Mouse (Mus musculus): Measurements from ENCODE around the gene Ankrd65. TPM values are rescaled to one million over a fixed set of nuclear protein-coding genes. Genes with fewer than 3 reads are reported as not detected.
A peak's percentile ranks its signal among the peaks of the same experiment; 100 is the strongest.

Ankrd65 gene
- polyA plus RNA-seq, 1 experiment from 2014 or later = 0.42 TPM

DNA sequence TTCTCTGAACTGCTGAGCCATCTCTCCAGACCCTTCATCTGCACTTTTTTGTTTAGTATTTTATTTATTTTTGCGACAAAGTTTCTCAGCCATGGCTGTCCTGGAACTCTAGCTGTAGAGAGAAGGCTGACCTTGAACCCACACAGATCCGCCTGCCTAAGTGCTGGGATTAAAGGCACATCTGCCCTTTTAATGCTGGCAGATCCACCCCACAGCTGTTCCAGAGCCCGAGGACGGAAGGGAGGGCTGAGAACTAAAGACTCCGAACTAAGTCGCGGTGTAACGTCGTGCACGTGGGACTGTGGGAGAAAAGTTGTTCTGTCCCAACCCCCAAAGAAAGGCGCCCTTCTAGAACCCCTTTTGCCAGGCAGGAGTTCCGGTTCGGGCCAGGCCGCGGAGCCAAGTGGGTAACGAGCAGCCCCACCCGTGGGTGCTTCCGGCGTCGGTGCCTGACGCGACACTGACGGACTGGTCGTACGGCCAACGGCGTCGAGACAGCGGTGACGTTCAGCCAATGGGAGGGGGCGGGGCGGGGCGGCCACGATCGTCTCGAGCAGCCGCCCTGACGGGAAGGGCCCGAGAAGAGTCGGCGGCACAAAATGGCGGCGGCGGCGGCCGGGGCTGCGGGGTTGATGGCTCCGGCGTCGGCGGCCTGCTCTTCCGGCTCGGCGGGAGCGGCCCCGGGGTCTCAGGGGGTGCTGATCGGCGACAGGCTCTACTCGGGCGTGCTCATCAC lies 21.9 kb downstream of the Ankrd65 start, which contains the start of gene Ccnl2:
Gene Ccnl2, plus strand, starts transcription at position 561 of the 736 bp plus-strand sequence.
- peak; percentile 98 for DNase-seq (ENCODE audit: low spot score)

DNA sequence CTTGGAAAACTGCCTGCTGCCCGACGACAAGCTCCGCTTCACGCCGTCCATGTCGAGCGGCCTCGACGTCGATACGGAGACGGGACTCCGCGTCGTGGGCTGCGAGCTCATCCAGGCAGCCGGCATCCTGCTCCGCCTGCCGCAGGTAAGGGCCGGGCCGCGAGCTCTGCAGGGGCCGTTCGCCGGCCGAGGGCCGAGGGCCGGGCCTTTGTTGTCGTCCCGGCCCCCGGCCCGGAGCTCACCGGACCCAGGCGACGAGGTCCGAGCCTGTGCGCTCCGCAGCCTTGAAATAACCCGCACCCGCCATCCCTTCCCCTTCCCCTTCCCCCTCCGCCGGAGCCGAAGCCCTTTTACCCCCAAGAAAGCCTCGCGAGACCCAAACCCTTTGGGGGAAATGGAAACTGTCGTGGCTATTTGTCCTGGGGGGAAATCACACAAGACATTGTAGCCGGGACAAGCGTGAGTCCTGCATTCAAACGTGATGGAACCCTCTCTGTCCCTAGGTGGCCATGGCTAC lies 22.5 kb downstream of the Ankrd65 start:
- DNase-seq (ENCODE audit: low spot score) = peak; percentile 60

DNA sequence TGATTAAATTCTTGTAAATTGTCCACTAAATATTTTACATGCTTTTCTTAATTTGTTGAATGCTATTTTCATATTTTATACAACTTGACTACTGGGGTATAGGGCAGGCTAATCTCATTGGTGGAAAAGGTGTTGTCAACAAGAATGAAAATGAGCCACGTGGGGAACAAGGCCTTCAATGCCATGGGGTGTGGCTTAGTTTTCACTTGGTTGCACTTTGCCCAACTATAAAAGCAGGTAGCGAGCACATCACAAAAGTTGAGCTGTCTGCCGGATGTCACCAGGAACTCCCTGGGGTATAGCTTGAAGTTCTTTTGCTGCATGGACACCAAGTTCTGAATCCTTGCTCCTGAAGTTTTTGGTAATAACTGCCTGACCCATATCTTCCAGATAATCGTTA lies 27.3 kb downstream of the Ankrd65 start:
- no peak for DNase-seq (ENCODE audit: low spot score)

DNA sequence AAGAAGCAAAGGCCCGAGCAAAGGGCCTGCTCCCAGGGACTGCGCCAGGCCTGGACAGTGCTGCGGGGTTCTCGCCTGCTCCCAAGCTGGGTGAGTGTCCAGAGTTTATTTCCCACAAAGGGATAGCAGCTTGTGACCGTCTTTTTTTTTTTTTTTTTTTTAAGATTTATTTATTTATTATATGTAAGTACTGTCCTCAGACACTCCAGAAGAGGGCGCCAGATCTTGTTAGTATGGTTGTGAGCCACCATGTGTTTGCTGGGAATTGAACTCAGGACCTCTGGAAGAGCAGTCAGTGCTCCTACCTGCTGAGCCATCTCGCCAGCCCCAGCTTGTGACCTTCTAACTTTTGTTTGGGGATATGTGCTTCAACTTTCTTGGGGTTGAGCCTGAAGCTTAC lies 30.8 kb downstream of the Ankrd65 start:
- DNase-seq (ENCODE audit: low spot score) = peak; percentile 20

DNA sequence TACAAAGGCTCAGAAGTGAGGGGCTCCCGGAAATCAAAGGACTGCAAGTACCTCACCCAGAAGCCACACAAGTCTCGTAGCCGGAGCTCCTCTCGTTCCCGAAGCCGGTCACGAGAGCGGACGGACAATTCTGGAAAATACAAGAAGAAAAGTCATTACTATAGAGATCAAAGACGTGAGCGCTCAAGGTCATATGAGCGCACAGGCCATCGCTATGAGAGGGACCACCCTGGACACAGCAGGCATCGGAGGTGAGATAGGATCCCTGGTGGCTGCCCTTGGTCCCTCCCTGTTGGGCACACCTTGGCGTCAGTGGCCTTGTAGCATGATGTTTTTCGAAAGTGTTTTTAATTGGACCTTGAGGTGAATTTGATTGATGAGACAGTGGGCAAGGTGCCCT lies 33.2 kb downstream of the Ankrd65 start:
- DNase-seq (ENCODE audit: low spot score) = no peak

DNA sequence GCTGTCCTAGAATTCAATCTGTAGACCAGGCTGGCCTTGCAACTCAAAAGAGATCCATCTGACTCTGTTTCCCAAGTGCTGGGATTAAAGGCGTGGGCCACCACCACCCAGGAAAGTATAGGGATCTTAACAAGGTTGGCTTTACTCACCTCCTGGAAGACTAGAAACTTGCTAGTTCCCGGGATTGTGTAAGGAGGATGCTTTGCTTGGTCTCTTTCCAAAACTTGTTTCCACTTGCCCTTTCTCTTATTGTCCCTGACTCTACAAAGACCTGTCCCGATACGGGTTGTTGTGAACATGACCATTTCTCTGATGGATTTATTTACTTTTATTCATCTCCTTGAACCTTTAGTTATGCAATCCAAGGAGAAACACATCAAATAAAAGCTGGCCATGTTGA lies 39.6 kb downstream of the Ankrd65 start:
- no peak for DNase-seq (ENCODE audit: low spot score)

DNA sequence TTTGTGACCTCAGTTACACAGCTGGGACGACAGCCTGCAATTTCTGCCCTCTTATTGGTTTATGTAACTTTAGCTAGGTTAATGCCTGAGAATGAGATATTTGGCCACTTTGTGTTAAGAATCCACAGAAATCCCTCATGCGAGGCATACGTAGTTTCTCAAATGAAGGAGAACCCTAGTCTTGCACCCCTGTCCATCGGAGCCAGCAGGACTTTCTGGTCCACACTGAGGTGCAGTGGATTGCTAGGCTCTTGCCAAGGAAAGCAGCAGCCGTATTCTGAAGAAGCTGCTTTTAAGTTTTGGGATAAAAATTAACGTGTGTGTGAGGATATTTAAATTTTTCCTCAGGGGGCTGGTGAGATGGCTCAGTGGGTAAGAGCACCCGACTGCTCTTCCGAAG lies 40.4 kb downstream of the Ankrd65 start:
- DNase-seq (ENCODE audit: low spot score) = peak; percentile 13

DNA sequence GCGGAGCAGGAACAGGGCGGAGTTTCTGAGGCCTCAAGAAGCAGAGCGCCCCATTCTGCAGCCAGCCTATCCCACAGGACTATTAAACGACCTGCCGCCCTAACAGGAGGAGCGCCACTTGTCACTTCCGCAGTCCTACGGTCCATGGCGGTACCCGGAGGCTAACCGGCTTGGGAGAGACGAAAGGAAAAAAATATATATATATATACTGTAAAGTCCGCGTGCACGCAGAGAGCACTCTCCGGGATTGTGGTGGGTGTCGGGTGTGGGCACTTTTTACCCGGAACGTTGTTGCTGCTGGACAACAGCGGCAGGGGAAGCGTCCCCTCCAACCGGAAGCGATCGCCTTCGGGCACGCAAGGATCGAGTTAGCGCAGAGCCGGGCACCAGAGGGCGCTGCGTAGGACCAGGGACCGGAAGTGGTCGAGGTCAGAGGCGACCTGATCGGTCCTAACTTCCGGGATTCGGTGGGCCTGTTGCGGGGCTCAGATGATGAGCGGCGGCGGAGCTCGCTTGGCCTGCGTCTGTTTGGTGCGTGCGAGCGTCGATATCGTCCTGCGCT lies 41.0 kb downstream of the Ankrd65 start, which contains the start of gene Aurkaip1:
Gene Aurkaip1, plus strand, starts transcription at position 68 of the 562 bp plus-strand sequence.
- DNase-seq (ENCODE audit: low spot score) = peak; percentile 92

DNA sequence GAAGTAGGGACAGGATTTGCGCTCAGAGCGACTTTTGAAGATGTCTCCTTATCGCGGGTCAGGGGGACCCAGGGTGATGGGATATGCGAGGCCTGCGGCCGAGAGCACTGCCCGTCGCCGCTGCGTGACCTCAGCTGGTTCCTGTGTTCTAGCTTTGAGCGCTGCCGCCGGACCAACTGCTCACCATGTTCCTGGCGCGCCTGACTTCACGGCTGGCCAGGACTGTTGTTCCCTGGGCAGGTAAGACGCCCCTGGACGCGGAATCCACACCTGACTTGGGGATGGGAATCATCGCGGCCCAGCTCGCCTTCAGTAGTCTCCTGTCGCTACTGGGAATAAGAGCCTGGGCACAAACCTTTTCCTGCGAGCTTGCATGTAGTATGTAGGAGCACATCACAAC lies 41.6 kb downstream of the Ankrd65 start:
- DNase-seq (ENCODE audit: low spot score) = no peak

DNA sequence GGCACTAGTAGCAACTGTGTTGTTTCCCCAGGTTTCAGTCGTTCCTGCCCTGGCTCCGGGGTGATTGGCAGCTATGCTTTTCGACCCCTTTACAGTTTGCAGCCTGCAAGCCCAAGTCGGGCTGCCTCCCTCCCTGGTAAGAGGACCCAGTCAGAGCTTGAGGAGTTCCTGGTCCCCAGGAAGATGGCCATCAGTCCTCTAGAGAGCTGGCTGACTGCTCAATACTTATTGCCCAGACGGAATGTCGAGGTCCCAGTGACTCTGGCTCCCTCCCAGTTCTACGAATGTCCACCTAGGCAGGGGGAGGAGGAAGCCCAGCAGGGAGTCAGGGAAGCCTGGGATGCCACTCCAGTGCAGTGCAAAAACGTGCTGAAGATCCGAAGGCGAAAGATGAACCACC lies 42.1 kb downstream of the Ankrd65 start:
- no peak for DNase-seq (ENCODE audit: low spot score)

DNA sequence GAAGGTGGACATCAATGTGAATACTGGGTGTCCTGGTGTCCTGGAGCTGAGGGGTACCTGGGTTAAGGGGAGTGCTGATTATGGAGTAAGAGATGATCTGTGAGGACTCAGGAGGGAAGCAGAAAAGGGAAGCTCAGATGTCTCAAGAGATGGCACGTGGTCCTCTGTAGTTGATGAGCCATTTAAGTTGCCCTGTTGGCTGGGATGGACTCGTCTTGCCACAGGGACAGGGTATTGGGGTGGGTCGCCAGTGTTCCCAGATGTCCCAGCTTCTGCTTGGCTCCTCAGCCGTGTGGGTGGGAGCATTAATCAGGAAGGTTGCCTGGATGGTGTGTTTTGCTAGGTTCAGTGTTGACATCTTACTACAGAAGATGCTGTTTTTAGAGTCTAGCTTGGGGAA lies 43.0 kb downstream of the Ankrd65 start:
- no peak for DNase-seq (ENCODE audit: low spot score)

DNA sequence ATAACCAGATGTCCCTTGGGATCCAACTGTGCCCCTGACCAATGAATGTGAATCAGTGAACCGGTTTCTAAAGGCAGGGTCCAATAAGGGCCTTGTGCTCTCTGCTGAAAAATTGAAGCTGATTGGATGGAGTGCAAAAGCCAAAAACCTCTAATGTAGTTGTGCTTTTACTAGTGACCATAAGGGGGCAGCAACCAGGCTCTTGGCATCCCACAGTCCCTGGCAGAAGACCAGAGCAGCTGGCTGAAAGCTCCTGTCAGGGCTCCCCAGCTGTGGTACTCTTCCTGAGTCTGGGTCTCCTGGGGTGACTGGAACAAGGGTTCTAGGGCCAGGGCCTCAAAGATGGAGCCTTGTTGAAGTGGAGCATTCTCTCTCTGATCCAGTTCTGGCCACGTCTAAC lies 43.6 kb downstream of the Ankrd65 start:
- peak; percentile 74 for DNase-seq (ENCODE audit: low spot score)

DNA sequence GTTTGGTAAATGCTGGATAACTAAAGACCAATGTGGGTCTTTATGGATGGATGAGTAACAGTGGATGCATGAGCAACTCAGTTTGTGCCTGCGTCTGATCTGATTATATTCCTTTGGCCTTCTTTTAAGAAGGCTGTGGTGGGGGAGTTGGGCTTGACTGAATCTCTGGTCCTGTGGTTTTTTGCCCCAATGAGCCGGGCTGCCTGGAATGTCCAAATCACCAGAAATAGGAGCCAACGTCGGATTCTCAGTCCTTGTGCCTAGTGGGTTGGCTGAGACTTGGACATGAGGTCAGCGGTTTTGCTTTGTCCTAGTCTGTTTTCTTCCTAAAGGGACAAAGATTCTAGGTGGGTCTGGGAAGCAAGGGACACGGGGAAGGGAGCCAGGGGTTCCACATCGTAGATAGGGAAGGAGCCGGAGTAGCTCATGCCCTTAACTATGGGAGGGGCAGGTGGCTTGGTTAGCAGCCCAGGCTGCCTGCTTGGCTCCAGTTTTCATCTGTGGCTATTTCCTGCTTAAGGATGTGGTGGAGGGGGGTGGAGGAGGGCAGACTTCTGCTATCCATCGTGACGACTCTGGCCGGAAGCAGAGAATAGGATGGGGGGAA lies 47.3 kb downstream of the Ankrd65 start:
- DNase-seq (ENCODE audit: low spot score) = no peak

DNA sequence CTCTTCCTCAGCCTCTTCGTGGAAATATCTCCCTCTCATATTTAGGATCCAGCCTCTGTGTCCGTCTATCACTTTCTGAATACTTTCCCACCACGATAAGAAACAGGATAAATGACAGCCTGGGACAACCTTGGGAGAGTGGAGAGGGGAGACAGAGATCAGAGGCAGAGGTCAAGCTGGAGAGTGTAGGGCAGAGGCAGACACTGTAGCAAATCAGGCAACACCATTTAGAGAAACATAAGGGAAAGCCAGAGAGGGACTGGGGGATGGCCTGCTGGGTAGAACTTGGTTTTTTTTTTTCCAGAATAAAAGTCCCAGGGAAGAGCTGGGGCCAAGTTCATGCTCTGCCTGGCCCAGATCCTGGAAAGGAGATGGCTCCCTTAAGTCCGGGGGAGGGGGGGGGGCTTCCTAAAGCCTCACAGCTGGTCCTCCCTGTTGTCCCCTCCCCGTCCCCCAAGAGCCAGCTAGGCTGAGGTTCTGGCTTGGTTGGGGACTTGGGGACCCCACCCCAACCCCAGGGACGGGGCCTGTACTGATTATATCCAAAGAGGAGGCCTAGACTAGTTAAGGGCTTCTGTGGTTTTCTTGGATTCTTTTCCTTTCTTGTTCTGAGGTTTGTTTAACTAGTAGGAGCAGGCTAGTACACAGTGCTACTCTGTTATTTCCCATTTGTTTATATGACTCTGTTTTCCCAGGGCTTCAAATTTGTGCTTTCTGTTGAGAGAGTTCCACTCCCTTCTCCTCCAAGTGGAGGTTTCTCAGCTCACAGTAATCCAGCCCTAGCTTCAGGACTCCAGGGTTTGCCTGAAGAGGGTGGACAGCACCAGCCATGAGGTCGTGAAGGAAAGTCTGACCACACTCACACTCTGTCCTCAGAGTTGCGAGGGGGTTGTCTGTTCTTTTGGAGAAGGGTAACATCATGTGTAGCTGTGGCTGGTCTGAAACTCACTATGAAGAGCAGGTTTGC lies 48.2 kb downstream of the Ankrd65 start:
- no peak for DNase-seq (ENCODE audit: low spot score)

DNA sequence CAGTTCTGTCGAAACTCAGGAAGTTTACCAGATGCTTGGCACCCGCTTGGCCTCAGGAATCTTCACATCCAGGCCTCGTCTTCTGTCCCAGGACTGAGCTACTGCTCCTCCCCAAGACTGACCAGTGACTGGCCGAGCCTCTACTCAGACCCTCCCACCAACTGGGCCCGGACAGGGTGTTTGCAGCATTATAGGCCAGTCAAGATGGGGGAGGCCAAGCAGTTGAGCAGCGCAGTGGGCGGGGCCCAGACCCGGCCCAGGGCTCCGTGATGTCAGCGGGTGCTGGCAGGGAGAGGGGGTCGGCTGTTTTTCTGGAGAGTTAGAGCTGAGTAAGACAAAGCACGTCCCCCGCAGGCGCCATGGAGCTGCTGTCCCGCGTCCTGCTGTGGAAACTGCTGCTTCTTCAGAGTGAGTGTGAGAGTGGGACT lies 49.3 kb downstream of the Ankrd65 start, which contains the start of gene Mxra8:
Gene Mxra8, plus strand, starts transcription at position 198 of the 428 bp plus-strand sequence.
- DNase-seq (ENCODE audit: low spot score) = no peak

DNA sequence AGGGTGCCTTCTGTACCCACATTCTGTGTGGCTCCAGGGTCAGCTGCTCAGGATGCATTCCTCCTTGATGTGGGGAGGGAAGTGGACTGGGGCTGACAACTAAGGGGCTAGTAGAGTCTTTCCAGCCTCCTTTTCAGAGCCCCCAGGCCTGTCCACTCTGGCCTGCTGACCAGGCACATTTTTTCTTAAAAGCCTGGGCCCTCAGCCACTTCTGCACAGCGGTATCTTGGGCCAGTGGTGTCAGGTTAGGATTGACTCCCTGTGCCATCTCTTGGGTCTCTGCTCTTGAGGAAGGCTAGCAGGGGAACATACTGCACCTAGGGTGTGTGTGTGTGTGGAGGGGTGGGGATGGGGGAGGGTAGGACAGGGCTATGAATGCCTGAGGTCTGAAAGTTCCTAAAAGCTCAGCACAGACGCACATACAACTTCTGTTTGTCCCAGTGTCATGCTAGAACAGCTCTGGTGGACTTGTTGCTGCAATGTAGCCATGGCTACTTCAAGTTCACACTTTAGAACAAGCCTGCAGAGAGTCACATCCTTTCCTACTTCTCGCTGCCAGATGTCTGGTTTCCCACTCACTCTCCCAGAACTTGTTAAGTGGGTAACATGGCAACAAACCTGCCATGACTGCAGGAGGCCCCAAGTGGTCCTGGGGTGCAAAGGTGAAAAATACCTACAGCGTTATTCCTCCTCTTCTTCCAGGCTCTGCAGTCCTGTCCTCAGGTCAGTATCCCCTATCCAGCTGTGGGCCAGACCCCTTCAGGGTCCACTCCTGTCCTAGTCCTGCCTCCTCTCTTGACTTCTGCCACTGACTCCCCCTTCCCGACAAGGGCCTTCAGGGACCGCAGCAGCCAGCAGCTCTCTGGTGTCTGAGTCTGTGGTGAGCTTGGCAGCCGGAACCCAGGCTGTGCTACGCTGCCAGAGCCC lies 50.1 kb downstream of the Ankrd65 start:
- peak; percentile 10 for DNase-seq (ENCODE audit: low spot score)

DNA sequence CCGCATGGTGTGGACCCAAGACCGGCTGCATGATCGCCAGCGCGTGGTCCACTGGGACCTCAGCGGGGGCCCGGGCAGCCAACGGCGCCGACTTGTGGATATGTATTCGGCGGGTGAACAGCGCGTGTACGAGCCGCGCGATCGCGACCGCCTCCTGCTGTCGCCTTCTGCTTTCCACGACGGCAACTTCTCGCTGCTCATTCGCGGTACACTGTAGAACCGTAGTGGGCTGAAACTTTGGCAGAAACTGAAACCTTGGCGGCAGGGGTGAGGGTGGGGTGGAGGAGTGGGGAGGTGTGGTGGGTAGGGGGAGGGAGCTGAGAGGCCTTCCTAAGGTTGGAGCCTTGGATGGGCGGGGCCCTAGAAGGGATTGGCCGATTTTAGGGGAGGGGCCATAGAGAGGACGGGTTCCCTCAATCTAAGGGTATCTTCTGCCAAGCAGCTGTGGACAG lies 50.8 kb downstream of the Ankrd65 start:
- peak; percentile 58 for DNase-seq (ENCODE audit: low spot score)

DNA sequence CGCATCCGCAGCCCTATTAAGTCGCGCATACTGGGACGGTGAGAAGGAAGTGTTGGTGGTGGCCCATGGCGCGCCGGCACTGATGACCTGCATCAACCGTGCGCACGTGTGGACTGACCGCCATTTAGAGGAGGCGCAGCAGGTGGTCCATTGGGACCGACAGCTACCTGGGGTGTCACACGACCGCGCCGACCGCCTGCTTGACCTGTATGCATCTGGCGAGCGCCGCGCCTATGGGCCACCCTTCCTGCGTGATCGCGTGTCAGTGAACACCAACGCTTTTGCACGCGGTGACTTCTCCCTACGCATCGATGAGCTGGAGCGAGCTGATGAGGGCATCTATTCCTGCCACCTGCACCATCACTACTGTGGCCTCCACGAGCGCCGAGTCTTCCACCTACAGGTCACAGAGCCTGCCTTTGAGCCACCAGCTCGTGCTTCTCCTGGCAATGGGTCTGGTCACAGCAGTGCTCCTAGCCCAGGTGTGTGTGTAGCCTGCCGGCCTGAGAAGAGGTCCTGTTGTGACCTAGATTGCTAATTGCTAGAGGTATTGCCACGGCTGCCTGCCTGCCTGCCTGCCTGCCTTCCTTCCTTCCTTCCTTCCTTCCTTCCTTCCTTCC lies 51.5 kb downstream of the Ankrd65 start:
- DNase-seq (ENCODE audit: low spot score) = no peak

DNA sequence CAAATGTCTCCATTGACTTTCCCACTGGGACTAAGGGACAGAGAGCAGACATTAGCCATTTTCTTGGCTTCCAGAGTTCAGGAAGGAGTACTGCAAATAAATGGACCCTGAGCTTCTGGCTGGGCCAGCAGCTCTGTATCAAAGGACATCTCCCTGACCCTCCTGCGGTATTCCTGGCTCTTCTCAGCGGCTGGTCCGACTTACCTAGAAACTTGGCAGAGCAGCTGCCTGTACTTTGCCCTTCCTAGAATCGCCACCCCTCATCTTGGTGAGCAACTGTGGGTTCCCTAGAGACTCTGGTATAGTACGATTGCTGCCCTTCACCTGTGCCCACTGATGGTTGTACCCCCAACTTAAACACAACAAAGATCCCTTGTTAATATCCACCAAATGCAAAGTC lies 53.0 kb downstream of the Ankrd65 start:
- no peak for DNase-seq (ENCODE audit: low spot score)

Measured in thymus, postnatal 0 days (tissue).